Mouse (Mus musculus) frontal cortex, adult 2 months (tissue): ENCODE results near the gene Spg20. TPM values are rescaled to one million over a fixed set of nuclear protein-coding genes. Genes with fewer than 3 reads are reported as not detected.
A peak's percentile ranks its signal among the peaks of the same experiment; 100 is the strongest.

ENCODE experiments used
- DNase-seq, 2 experiments: peaks; one replicate each; pipeline ENCODE4 v3.0.0; 2022; ENCODE audit warnings: low spot score in 1 of 2; ENCODE audit errors: extremely low spot score in 1 of 2
- polyA plus RNA-seq: library from polyadenylated mRNA; depleted of rRNA; stranded (reverse); fragments of >200 nt; gene quantifications from 2 replicates; pipeline ENCODE4 v1.2.3, GENCODE M21; 2012

Gene Spg20
- polyA plus RNA-seq, 1 experiment = 20.2 TPM

GRCm38 (mm10) chr3:55096655-55097005 is 15.3 kb upstream of the Spg20 start:
- no peak for DNase-seq

DNA sequence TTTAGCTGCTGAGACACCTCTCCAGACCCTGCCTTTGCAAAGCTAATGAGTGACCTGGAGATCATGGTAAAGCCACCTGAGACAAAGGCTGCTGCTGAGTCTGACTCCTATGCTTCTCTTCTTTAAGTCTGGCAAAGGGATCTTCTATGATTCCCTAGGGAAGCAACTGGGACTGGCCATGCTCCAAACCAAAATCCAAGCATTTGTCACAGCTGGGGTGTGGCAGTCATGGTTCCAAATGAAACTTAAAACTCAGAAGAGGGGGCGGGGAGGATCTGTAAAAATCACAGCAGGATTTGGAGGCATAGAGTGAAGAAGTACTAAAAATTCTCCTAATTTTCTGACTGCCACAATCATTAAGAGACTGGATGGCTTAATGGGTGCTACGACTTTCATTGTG is 14.7 kb upstream of the Spg20 start:
- DNase-seq = peak in 1 of 2 experiments; percentile 37

DNA sequence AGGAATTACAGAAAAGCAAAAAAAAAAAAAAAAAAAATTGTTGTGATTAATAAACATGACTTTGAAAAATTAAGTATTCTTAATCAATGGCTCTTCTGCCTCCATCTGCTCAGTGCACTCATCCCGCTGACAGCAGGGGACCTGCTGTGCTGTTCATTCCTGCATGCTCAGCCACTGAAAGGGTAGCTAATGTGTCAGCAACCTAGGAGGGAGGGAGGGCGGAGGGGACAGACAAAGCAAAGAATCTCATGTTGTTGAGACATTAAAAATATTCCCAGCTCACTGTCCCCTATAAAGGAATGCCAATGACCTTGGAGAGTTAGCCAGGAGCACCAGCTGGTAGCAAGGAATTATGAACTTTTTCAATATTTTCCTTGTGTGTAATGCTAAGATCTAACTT is 13.9 kb upstream of the Spg20 start:
- DNase-seq = no peak

- DNase-seq = no peak
Measured at GRCm38 (mm10) chr3:55098990-55099389, 12.9 kb upstream of the Spg20 start.

DNA sequence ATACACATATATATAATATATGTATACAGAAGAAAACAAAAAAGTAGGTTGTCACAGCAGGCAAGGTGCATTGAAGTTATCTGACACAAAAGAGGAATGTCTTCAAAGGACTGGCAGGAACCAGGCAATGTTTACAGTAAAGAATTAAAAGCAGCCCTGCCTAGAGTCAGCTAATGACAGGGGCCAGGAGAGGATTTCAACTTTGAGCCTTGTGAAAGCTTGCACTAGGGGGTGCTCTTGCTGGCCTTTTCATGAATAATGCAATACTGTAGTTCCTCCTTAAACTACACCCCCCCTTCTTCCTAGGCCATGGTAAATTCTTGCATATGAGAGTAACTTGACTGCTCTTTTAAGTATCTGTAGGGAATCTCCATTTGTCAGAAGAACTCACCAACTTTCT is 10.8 kb upstream of the Spg20 start:
- no peak for DNase-seq

DNA sequence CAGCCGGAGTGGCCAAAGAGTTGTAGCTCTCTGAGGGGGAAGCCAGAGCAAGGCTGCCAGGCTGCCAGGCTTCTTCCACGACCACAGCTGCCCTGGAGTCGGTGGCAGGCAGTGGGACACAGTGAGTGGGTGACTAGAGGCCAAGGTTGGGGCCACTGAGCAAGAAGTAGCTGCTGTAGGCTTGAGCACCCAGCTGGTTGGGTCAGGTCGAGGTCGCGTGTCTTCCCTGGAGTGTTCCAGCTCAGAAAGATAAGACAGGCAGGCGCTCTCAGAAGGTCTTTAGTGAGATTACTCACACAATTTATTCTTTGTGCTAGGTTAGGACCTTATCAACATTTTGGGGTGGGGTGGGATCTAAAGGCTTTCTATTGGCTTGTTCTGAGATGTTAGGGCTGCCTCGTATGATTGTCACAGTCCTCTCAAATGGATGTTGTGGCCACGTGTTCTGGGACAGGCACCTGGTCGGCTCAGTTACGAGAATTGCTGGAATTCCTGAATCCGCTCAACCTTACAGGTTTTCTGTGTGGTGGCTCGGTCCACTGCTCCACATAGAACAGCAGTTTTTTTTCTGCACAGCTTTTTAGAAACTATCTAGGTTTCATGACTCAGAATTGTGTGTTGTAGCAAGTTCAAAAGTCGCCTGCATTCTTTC is 6.4 kb upstream of the Spg20 start:
- DNase-seq = no peak

DNA sequence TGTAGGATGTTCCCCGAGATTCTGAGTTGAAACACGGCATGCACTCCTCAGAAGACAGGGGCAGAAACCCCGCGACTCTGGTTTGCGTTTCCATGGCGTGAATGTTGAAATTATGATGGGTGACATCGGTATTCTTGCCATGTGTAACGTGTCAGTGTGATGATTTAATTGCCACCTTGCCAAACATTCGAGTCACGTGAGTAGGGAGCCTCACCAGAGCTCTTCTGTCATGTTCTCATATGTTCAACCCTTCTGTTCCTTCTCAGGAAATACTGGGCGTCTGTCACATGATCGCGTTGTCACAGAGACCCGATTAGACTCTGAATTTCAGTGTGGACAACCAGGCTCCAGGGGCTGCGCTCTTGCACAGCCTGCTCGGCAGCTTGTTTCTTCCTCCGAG is 5.9 kb upstream of the Spg20 start:
- DNase-seq = peak in 1 of 2 experiments; percentile 19

- no peak for DNase-seq
Measured at GRCm38 (mm10) chr3:55109097-55109496, 2.8 kb upstream of the Spg20 start.

DNA sequence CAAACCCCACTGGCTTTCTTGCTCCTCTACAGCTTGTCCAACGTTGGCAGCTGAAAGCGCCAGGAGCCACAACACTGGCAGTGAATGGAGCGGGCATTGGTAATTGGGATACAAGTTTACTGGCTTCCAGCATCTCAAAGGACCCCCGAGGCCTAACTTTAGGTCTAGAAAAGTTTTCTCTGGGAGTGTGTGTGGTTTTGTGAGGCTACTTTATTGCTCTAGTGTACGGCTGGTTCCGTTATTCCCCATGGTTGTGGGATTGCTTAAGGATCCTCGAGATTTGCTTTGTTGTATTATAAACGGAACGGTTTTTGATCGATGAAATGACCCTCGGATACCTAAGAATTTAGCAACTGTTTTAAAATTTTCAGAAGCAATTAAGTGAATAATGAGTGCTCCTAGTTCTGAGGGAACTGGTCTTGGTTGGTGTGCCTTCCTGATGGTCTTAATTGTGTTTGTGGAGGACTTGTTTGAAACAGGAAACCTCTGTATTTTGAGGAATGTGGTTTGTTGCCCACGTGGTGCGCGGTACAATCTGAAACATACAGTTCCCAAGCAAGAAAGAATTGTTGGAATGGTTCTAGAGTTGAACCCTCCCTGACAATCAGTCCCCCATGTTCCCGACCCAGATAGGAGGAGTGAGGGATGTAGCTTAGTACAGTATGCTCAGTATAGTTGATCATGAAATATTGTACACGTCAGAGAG is 955 bp downstream of the Spg20 start:
- peak in 1 of 2 experiments; percentile 14 for DNase-seq

DNA sequence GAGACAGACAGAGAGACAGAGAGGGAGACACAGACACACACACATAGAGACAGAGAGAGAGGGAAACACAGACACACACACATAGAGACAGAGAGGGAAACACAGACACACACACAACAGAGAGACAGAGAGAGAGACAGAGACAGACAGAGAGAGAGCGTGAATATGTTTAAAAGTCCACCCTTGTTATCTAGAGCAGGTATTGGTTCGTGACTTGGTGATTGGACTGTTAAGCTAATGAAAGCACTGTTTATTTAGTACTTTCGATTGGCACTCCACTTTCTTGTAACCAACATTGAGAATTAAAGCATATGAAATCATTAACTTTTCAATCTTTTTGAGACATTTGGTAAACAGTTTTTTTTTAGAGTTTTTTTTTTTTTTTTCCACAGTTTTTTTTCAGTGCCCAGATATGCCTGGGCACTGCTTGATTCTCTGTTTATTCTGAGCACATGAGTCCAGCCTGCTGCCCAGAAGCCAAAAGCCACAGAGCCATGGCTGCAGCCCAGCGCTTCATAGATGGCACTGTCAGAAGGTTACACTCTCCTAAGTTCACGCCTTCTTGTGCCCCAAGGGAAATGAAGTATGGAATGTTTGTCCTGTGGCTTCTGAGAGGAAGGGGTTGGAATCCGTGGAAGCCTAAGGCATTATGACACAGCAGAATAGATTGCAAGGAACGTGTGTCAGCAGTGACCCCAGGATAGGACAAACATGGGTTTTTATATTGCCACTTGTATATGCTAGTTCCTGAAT is 2.6 kb downstream of the Spg20 start:
- no peak for DNase-seq

DNA sequence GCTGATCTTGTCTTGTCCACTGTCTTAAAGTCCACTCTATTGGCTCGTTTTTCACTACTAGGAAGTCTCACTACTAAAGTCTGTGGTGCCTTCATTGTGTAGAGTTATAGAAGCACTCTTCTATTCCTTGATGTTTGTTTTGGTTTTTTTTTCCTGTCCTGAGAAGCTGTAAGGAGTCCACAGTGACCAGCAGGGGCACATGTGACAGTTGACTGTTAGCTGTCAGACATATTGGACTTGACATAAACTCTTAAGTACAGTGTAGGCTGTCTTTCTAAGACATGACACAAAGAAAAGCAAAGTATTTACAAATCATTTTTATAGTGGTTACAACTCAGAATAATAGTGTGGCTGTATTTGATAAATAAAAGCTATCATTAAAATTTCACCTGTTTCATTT is 3.2 kb downstream of the Spg20 start:
- DNase-seq = no peak

DNA sequence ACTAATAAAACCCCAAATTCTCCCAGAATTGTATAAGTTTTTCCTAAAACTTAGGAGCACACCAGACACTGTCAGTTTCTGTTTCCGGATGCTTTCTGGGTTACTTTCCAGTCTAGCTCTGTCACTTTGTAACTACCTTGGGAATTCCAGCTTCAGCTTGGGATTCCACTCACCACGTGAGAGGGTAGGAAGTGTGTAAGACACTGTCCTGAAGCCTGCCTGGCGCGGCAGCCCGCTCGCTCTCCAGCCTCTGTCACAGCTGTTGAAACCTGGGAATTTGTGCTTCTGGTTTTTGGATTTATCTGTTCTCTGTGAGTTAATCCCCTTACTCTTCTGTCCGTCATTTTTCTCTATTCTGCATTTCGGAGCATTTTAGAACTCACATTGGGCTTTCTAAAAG is 4.1 kb downstream of the Spg20 start:
- DNase-seq = no peak

DNA sequence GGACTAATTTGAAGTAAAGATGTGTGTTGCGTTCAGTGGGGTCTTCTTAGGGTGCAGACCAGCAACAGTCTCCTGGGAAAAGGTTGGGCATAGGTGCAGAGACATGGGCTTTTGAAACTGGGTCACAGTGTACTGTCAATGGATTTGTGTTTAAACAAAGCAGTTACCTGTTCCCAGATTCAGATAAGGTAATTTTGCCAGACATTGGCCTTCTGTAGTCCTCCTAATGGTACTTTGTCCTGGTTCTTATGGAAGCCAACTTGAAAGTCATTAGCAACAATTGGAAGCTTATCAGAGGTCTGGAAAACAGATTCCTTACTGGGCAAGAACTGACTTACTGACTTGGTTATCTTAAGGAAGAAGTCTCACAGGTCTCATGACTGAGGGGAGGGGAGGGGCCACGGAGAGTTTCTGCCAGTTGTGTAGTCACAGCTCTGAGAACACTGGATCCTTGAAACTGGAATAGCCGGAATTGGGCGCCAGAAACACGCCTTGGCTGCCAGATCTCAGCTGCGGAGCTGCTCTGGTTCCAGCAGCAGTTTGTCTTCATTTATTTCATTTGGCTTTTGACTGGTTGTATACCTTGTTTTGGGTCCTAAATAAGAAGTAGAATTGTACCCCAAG is 7.5 kb downstream of the Spg20 start:
- DNase-seq = no peak

DNA sequence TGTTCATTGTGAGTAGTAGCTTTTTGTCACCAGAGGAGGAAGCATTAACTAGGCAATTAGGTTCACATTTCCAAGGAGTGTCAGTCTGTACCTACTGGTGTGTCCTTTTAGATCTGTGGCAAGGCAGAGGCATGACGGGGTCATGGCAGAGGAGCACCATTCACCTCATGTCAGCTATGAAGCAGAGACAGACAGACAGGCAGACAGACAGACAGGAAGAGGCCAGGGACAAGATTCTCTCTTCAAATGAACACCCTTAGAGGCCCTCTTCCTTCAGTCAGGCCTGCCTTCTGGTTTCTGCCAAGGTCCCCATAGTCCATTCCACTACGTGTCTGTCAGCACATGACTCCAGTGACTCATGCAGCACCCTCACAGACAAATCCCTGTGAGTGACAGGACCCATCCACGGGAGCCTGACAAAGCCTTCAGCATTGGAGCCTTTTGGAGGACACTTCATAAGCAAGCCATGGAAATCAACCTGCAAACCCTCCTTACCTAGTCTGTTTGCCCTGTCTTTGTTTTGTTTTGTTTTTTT is 10.5 kb downstream of the Spg20 start:
- no peak for DNase-seq

DNA sequence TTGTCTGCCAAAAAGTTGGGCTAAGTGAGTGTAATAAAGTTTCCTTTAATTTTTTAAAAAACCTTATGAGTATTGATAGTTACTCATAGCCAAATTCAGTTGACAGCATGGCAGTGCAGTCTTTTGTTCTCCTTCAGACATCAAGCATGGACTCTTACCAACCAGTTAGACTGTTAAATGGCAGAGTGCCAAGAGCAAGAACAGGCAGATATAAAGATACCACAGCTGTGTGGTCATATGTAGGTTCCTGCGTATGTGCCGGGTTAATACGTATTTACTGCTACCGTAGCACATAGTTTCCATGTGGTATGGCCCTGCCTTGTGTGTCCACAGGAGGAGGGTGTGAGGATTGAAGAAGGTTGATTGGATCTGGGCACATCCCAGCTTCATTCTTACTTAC is 11.2 kb downstream of the Spg20 start:
- DNase-seq = no peak

DNA sequence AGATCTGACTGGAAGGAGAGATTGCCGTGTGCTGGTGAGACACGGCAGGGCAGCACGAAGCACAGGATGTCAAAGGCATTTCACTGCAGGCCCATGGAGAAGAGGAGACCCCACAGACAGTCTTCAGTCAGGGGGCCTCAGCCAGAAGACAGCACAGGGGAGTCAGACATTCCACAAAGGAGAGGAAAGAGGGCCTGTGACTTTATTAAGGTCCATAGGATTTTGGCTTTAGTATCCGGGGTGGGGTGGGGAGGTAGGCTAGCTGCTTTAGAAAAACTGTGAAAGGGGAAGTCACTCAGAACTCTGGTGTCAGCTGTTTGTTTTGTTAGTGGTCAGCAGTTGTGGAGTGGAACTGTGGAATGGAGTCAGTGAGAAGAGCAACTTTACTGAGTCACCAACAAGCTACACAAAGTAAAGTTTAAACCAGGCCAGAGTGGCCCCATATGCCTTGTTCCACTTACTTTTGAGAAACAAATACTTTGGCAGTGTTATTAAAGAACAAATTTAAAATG is 17.3 kb downstream of the Spg20 start:
- no peak for DNase-seq

DNA sequence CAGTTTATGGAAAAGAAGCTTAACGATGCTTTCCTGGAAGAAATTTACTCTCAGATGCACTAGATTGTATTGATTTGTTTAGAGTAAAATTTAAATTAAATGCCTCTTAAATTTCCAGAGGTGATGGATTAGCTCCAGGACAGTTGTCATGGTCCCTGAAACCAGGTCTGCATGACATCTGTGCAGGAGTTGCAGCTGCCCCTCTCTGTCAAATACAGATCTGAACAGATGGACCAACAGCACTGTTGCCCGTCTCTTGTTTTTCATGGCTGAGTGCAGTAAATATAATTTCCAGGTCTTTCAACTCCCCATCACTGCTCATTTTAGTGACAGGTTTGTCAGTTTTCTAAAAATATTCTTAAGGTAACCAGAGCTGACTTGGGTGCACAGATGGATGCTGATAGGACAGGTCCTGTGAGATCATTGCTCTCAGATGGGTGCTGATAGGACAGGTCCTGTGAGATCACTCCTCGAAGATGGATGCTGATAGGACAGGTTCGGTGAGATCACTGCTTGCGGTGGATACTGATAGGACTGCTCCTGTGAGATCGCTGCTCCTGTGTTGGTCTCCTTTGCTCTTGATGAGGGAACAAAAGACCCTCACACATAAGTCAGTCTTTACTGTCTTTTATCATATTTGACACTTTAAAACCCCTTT is 19.8 kb downstream of the Spg20 start:
- no peak for DNase-seq

DNA sequence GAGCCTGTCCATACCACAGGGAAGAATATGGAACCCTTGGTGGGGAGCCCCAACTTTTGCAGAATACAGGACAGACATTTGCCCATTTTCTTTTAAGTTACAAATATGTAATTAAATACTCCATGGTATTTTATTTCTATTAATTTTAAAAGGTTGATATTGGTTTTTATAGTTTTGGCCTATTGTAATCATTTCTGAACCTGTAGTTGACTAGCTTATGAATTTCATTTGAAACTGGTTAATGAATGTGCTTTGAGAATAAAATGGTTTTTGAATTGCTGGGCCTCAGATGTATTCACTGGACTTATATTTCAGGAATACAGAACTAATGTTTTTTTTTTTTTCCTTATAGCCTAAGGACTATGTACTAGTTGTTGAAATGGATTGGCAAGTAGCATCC is 25.1 kb downstream of the Spg20 start, which contains the start of gene Ccdc169:
Gene Ccdc169 (plus strand): TSS at position 301 of the 400 bp plus-strand sequence.
- DNase-seq = no peak

DNA sequence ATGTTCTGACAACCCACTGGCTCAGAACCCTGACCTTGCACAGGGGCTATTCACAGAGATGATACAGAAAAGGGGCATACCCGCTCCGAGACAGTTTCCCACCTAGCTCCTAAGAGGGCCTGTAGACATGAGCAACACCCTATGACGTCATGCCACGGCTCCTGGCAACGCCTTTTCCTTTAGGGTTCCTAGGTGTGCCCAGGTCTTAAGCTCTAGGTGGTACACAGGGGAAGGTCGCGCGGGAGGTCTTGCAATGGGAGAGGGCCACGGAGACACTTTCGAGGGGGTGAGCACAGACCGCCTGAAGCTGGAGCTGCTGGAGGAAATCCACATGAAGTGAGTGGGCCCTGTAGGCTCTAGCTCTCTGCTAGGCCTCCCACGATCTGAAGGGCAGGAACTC is 27.9 kb downstream of the Spg20 start:
- no peak for DNase-seq

GRCm38 (mm10) chr3:55141401-55141800 is 29.5 kb downstream of the Spg20 start:
- DNase-seq = no peak
